Mouse (Mus musculus) hindbrain, embryonic 11.5 days (tissue): ENCODE measurements at regions not wholly inside any gene's neighbourhood (a gene's known extent, or its start where the extent isn't known, plus 50 kb on each side); places are given as distances from the start of the nearest gene placed in this dataset.
A peak's percentile ranks its signal among the peaks of the same experiment; 100 is the strongest.

Source experiments
- ATAC-seq: fragments of 200-750 bp; cut with Nextera tagmentation; 2 replicates; pipeline ENCODE4 v1.8.0; 2017; ENCODE audit warnings: mild to moderate bottlenecking, moderate TSS enrichment, moderate library complexity; ENCODE audit not compliant: low FRiP score
- DNase-seq: peaks from one replicate; pipeline ENCODE4 v3.0.0-alpha.2; 2015; ENCODE audit warnings: low spot score
- H3K27ac ChIP-seq: fragments of 300-500 bp; sonication (generic); 2 replicates; pipeline ENCODE4 v1.5.1; 2014; ENCODE audit warnings: mild to moderate bottlenecking, low read depth, low read length
- H3K27me3 ChIP-seq: fragments of 300-500 bp; sonication (generic); 2 replicates; pipeline ENCODE4 v1.6.1; 2014; ENCODE audit warnings: mild to moderate bottlenecking, low read length, moderate library complexity, mixed read lengths; ENCODE audit not compliant: control insufficient read depth, insufficient read depth
- H3K36me3 ChIP-seq: fragments of 300-500 bp; sonication (generic); 2 replicates; pipeline ENCODE4 v1.6.1; 2014; ENCODE audit warnings: mild to moderate bottlenecking, low read length, moderate library complexity, mixed read lengths; ENCODE audit not compliant: control insufficient read depth, insufficient read depth
- H3K4me1 ChIP-seq: fragments of 300-500 bp; sonication (generic); replicated peaks from 2 replicates; pipeline ENCODE4 v1.6.1; 2014; ENCODE audit warnings: low read length, mixed read lengths; ENCODE audit not compliant: control insufficient read depth, insufficient read depth
- H3K4me2 ChIP-seq: fragments of 300-500 bp; sonication (generic); replicated peaks from 2 replicates; pipeline ENCODE4 v1.6.1; 2014; ENCODE audit warnings: mild to moderate bottlenecking, low read depth, low read length
- H3K4me3 ChIP-seq: fragments of 300-500 bp; sonication (generic); 2 replicates; pipeline ENCODE4 v1.5.1; 2014; ENCODE audit warnings: low read depth, low read length
- H3K9ac ChIP-seq: fragments of 300-500 bp; sonication (generic); 2 replicates; pipeline ENCODE4 v1.6.1; 2014; ENCODE audit warnings: low read depth, low read length
- H3K9me3 ChIP-seq: fragments of 300-500 bp; sonication (generic); 2 replicates; pipeline ENCODE4 v1.6.1; 2016; ENCODE audit warnings: low read length; ENCODE audit not compliant: control insufficient read depth
- WGBS: fragments of 180-500 bp; shearing (Covaris S2); extraction: QIAGEN DNeasy Blood & Tissue Kit; methylation state at CpG from one replicate; pipeline ENCODE4 v1.1.7; 2014; 5-methylcytosine and 5-hydroxymethylcytosine counted together

GRCm38 (mm10) chr13:28768717-28769426, 184.6 kb downstream of the Sox4 start:
- H3K9ac ChIP-seq: no peak overlapping the region
- H3K27ac ChIP-seq: peak overlapping the region; percentile 78
- H3K4me2 ChIP-seq: no peak overlapping the region
- DNase-seq (peak; percentile 43), ATAC-seq (peak; percentile 56)
- no peaks in the 10 kb centered on the region for H3K9me3 ChIP-seq
- H3K4me3 ChIP-seq: no peak overlapping the region
- peaks cover 2% of the 10 kb centered on the region; the same call in 1 of the 2 replicates for H3K4me1 ChIP-seq
- no peaks in the 10 kb centered on the region for H3K36me3 ChIP-seq
- H3K27me3 ChIP-seq: no peaks in the 10 kb centered on the region
- 58% methylated on average over 14 of the region's 14 CpGs for WGBS

GRCm38 (mm10) chr13:28762555-28762954, 191.0 kb downstream of the Sox4 start:
- no peak overlapping the region for H3K4me3 ChIP-seq
- DNase-seq: no peak
- H3K4me2 ChIP-seq: no peak overlapping the region
- H3K4me1 ChIP-seq: peaks cover 8% of the 10 kb centered on the region
- no peak for ATAC-seq
- H3K27ac ChIP-seq: no peak overlapping the region
- no peak overlapping the region for H3K9ac ChIP-seq
- H3K36me3 ChIP-seq: no peaks in the 10 kb centered on the region
- WGBS: 91% methylated on average over 2 of the region's 2 CpGs
- H3K27me3 ChIP-seq: no peaks in the 10 kb centered on the region
- H3K9me3 ChIP-seq: no peaks in the 10 kb centered on the region

- WGBS: 43% methylated on average over 3 of the region's 3 CpGs
- Histone ChIP-seq H3K9me3 (no peaks in the 10 kb centered on the region), H3K9ac (no peak overlapping the region), H3K4me3 (no peak overlapping the region), H3K4me1 (peaks cover 14% of the 10 kb centered on the region), H3K4me2 (no peak overlapping the region), H3K27ac (no peak overlapping the region), H3K36me3 (no peaks in the 10 kb centered on the region), H3K27me3 (no peaks in the 10 kb centered on the region)
- DNase-seq: no peak
- ATAC-seq: no peak
Observed at GRCm38 (mm10) chr13:28759026-28759425, 194.5 kb downstream of the Sox4 start.

DNA sequence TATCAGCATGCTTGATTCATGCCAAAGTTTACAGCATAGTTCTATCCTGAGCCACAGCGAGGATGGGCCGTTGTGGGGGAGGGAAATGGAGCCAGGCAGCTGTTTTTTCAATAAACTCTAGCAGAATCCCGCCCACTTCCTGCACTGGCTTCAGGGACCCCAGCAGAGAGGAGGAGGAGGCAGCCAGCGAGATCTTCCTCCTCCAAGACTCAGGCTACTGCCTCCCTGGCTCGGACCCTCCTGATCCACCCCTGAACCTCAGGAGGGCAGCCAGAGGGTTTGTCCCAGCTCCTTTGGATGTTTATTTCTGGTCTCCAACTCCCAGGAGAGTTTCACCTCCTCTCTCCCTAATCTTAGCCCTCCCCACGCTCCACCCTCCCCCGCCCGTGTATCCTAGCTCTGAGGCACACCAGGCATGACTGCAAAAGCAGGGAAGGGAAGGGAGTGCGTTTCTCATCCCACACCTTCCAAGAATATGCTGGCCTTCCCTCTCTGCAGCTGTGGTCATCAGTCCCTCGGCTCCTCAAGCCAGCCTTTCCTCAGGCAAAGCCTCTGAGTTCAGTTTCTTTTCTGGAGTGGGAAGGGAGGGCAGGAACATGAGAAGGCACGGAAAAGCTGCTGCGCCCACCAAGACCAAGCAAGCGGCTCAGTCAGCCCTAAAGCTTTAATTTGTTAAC, 195.5 kb downstream of the Sox4 start:
- H3K27ac ChIP-seq: peak overlapping the region; percentile 72
- no peaks in the 10 kb centered on the region for H3K27me3 ChIP-seq
- DNase-seq (peak; percentile 54), ATAC-seq (peak; percentile 71)
- no peaks in the 10 kb centered on the region for H3K36me3 ChIP-seq
- H3K9ac ChIP-seq: 0 out of 2 replicates have a peak overlapping the region, but pooled peaks have one; percentile 32
- peak overlapping the region; percentile 10; the same call in 1 of the 2 replicates for H3K4me3 ChIP-seq
- H3K9me3 ChIP-seq: no peaks in the 10 kb centered on the region
- H3K4me2 ChIP-seq: peak overlapping the region; percentile 26
- peaks cover 14% of the 10 kb centered on the region for H3K4me1 ChIP-seq
- 2% methylated on average over 13 of the region's 13 CpGs for WGBS

DNA sequence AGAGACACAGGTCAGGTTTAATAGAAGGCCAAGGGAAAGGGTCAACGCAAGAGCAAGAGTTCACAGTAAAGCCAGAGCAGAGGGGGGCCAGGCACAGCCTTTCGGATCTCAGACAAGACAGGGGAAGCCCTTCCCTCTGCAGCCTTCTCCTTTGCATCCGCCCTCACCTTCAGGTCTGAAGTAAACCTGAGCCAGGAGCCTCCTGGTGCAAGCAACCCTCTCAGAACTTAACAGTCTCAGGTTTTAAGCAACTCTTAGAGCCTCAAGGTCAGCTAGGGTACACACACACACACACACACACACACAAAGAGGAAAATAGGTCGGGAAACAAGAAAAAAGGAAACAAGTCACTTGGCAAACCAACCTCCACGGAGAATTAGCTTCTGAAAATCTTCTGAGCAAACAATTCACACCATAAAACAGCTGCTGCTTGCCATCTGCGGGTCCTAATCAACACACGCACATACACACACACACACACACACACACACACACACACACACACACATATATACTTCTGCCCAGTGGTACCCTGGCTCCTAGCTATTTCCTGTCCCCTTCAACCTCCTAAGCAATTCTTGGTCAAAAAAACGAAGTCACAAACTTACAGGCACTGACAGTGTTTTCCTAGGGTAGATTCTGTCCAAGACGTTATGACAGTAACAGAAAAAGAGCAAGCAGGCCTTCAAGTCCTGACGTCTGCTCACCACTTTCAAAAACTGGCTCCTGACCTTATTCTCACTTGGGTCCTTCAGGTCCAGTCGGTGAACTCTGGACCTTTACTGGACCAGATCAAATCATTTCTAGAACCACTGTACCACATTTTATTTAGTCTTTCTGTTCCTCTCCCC, 196.4 kb downstream of the Sox4 start:
- Histone ChIP-seq H3K27ac (0 out of 2 replicates have a peak overlapping the region, but pooled peaks have one; percentile 45), H3K4me1 (peaks cover 14% of the 10 kb centered on the region), H3K4me3 (no peak overlapping the region), H3K27me3 (no peaks in the 10 kb centered on the region), H3K9ac (no peak overlapping the region), H3K36me3 (no peaks in the 10 kb centered on the region), H3K9me3 (no peaks in the 10 kb centered on the region), H3K4me2 (no peak overlapping the region; the same call in 1 of the 2 replicates)
- no peak for DNase-seq
- ATAC-seq: no peak
- 27% methylated on average over 11 of the region's 11 CpGs for WGBS

DNA sequence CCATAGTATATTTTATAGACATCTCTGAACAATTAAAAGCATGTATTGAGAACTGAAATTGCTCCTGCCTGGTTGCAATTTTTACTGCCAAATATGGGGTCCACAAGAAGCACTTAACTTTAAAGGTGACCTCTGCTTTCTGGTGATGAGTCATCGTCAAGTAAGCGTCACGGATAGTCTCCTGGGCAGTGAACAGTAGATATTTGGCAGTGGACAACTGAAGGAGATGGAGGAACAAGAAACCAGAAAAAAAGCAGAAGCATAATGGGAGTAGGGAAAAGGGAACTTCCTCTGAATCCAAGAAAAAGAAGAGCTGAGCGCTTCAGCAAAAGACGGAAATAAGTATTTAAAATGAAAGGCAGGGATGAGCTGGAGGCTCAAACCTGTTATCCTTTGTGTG, 199.3 kb downstream of the Sox4 start:
- Histone ChIP-seq H3K9me3 (no peaks in the 10 kb centered on the region), H3K9ac (no peak overlapping the region), H3K4me3 (no peak overlapping the region), H3K27ac (no peak overlapping the region), H3K36me3 (no peaks in the 10 kb centered on the region), H3K27me3 (no peaks in the 10 kb centered on the region), H3K4me2 (no peak overlapping the region), H3K4me1 (peaks cover 14% of the 10 kb centered on the region)
- ATAC-seq (no peak), DNase-seq (no peak)
- WGBS: 84% methylated on average over 5 of the region's 5 CpGs

DNA sequence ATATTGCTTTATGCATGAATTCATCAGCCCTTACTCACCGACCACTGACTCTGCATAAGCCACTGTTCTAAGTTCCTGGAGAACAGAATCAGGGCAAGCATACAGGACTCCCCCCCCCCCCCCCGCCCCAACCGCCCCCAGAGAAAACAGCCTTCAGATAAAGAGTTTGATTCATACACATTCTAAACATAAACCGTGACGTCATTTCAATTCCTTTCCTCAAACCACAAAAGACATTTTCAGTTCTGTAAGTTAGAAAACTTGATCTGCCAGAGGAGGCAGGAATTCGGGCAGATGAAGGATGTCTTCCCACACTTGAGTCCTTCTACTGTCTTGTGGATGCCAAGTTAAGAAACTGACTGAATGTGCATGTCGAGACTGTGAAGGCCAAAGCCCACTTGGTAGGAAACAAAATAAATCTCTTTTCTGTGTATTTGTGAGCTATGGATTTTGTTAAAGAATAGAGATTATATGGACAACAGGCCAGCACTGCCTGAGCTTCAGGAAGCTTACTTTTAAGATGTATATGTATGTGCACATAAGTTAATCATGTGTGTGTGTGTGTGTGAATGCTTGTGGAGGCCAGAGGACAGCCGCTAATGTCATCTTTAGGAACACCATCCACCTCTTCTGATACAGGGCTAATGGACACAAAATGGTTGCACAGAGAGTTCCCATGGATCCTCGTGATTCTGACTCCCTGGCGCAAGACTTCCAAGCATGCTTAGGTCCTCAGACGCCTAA, 202.4 kb downstream of the Sox4 start:
- H3K4me2 ChIP-seq: no peak overlapping the region
- no peaks in the 10 kb centered on the region for H3K27me3 ChIP-seq
- no peak overlapping the region for H3K27ac ChIP-seq
- no peak overlapping the region for H3K9ac ChIP-seq
- no peaks in the 10 kb centered on the region for H3K4me1 ChIP-seq
- ATAC-seq (no peak), DNase-seq (no peak)
- no peaks in the 10 kb centered on the region for H3K36me3 ChIP-seq
- 92% methylated on average over 11 of the region's 11 CpGs for WGBS
- H3K4me3 ChIP-seq: no peak overlapping the region
- no peaks in the 10 kb centered on the region for H3K9me3 ChIP-seq

DNA sequence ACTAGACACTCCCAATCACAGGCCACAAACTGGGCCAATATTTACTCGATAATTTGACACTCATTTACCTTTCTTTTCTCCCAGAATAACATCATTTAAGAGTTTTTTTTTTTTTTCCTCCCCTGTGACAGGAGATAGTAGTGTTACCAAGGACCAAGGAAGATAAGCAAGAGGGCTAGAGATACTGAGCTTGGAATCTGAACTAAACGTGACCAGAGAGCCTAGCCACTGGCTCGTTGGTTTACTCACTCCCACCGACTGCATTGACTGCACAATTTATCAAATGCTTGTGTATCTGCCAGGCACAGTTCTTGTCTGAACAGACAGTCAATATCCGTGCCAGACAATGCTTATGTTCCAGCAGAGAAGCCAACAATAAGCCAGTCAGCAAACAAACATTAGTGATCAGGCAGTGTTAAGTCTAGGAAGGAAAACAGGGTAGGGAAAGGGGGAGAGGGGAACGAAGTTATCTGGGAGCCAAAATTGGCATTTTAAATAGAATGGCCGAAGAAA, 213.3 kb downstream of the Sox4 start:
- no peak for DNase-seq

More for the DNA sequence above, 213.3 kb downstream of the Sox4 start:
- WGBS: 55% methylated on average over 7 of the region's 7 CpGs
- no peak for ATAC-seq
- H3K27me3 ChIP-seq: no peaks in the 10 kb centered on the region
- no peak overlapping the region for H3K4me2 ChIP-seq
- H3K9me3 ChIP-seq: no peaks in the 10 kb centered on the region
- no peak overlapping the region for H3K9ac ChIP-seq
- no peaks in the 10 kb centered on the region for H3K36me3 ChIP-seq
- no peaks in the 10 kb centered on the region for H3K4me1 ChIP-seq
- H3K27ac ChIP-seq: no peak overlapping the region
- no peak overlapping the region for H3K4me3 ChIP-seq
